Mouse (Mus musculus) intestine, embryonic 16.5 days (tissue): ENCODE results near the gene Ampd1. TPM values are rescaled to one million over a fixed set of nuclear protein-coding genes. Genes with fewer than 3 reads are reported as not detected.

Experiments
- ATAC-seq: fragments of 200-750 bp; cut with Nextera tagmentation; 2 replicates; pipeline ENCODE4 v1.8.0; 2017; ENCODE audit warnings: moderate TSS enrichment, moderate library complexity
- H3K27ac ChIP-seq: fragments of 300-500 bp; sonication (generic); 2 replicates; pipeline ENCODE4 v1.5.1; 2014; ENCODE audit warnings: mild to moderate bottlenecking, low read length
- H3K27me3 ChIP-seq: fragments of 300-500 bp; sonication (generic); replicated peaks from 2 replicates; pipeline ENCODE4 v1.6.1; 2014; ENCODE audit warnings: low read length, control low read depth, mixed read lengths; ENCODE audit not compliant: control insufficient read depth, insufficient read depth
- H3K36me3 ChIP-seq: fragments of 300-500 bp; sonication (generic); 2 replicates; pipeline ENCODE4 v1.6.1; 2014; ENCODE audit warnings: low read length, control low read depth; ENCODE audit not compliant: control insufficient read depth, insufficient read depth
- H3K4me1 ChIP-seq: fragments of 300-500 bp; sonication (generic); 2 replicates; pipeline ENCODE4 v1.6.1; 2014; ENCODE audit warnings: low read length, control low read depth, mixed read lengths; ENCODE audit not compliant: control insufficient read depth, insufficient read depth
- H3K4me2 ChIP-seq: fragments of 300-500 bp; sonication (generic); 2 replicates; pipeline ENCODE4 v1.6.1; 2014; ENCODE audit warnings: low read depth, low read length, control low read depth
- H3K4me3 ChIP-seq: fragments of 300-500 bp; sonication (generic); 2 replicates; pipeline ENCODE4 v1.5.1; 2014; ENCODE audit warnings: mild to moderate bottlenecking, low read length
- H3K9ac ChIP-seq: fragments of 300-500 bp; sonication (generic); 2 replicates; pipeline ENCODE4 v1.6.1; 2014; ENCODE audit warnings: low read depth, low read length
- H3K9me3 ChIP-seq: fragments of 300-500 bp; sonication (generic); 2 replicates; pipeline ENCODE4 v1.6.1; 2016; ENCODE audit warnings: low read length, control low read depth; ENCODE audit not compliant: control insufficient read depth
- WGBS: fragments of 180-500 bp; shearing (Covaris S2); extraction: QIAGEN DNeasy Blood & Tissue Kit; methylation state at CpG from one replicate; pipeline ENCODE4 v1.1.7; 2014; 5-methylcytosine and 5-hydroxymethylcytosine counted together
- polyA plus RNA-seq: library from polyadenylated mRNA; unstranded; fragments of >200 nt; fragmentation: Nextera tagmentation; extraction: Ambion mirVana; gene quantifications from 2 replicates; pipeline ENCODE4 v1.2.1, GENCODE M21; 2015

The Ampd1 gene
- 0.11 TPM in 1 of 2 replicates, not detected in the other for polyA plus RNA-seq

DNA sequence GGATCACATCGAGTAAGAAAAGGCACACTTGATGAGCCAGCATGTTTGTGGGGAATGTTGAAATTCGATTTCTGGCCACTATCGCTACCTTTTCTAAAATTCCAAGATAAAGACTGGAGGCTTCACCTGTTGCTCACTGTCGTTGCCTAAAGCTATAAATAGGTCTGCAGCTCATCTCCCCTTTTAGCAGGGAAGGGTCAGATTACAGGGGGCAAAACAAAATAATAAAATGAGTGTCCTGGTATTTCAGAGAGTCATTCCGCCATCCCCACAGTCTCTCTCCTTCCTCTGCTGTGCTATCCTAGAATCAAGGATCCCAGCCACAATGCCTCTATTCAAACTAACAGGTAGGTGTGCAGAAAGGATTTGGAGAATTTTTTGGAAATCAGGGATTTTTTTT lies at the start of gene Ampd1:
Gene Ampd1, plus strand, starts transcription at position 244 of the 400 bp plus-strand sequence.
- H3K4me2 ChIP-seq: no peak within 1 kb of the TSS
- ATAC-seq: no peak
- H3K9ac ChIP-seq: no peak within 1 kb of the TSS
- no peak within 1 kb of the TSS for H3K4me3 ChIP-seq
- no peaks in the 10 kb centered on the region; the same call in 1 of the 2 replicates for H3K36me3 ChIP-seq
- no peaks in the 10 kb centered on the region for H3K4me1 ChIP-seq
- no peak within 1 kb of the TSS for H3K27ac ChIP-seq
- 66% methylated on average over 5 of the region's 5 CpGs for whole genome bisulfite sequencing
- no peaks in the 10 kb centered on the region for H3K27me3 ChIP-seq
- H3K9me3 ChIP-seq: no peaks in the 10 kb centered on the region

DNA sequence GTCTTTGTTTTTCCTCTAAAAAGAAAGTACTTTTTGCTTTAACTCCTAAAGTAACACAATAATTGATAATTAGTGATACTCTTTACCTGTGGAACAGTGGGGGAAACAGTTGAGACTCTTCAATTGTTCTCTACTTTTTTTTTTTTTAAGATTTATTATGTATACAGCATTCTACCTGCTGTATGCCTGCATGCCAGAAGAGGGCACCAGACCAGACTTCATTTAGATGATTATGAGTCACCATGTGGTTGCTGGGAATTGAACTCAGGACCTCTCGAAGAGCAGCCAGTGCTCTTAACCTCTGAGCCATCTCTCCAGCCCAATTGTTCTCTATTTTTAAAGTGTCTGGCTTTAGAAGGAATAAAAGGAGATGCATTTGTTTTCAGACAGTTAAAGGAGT lies 47.6 kb upstream of the Ampd1 start:
- no peak overlapping the region for H3K4me3 ChIP-seq
- H3K9me3 ChIP-seq: no peaks in the 10 kb centered on the region
- H3K27me3 ChIP-seq: no peaks in the 10 kb centered on the region
- no peak overlapping the region for H3K27ac ChIP-seq
- H3K4me1 ChIP-seq: peaks cover 9% of the 10 kb centered on the region
- 88% methylated on average over 1 of the region's 1 CpGs for WGBS
- no peak overlapping the region for H3K9ac ChIP-seq
- no peak overlapping the region for H3K4me2 ChIP-seq
- 0 out of 2 replicates have a peak, but pooled peaks cover 5% of the 10 kb centered on the region for H3K36me3 ChIP-seq
- ATAC-seq: no peak

DNA sequence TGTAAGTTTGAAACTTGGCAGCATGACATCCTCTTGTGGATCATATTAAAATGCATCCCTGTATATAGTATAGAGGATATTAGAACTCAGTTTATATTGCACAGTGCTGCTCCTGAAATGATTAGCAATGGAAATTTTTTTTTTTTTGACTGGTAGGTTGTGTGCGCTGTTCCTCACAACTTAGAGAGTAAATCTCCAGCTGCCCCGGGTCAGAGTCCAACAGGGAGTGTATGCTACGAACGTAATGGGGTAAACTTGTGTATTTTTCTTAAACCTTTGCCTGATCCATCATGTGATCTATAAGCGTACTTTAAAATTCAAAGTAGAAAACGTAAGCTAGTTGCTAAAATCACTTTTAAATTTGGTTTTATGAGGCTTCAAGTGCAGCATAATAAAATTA lies 33.5 kb upstream of the Ampd1 start:
- ATAC-seq: peak; percentile 83
- WGBS: 69% methylated on average over 6 of the region's 6 CpGs

DNA sequence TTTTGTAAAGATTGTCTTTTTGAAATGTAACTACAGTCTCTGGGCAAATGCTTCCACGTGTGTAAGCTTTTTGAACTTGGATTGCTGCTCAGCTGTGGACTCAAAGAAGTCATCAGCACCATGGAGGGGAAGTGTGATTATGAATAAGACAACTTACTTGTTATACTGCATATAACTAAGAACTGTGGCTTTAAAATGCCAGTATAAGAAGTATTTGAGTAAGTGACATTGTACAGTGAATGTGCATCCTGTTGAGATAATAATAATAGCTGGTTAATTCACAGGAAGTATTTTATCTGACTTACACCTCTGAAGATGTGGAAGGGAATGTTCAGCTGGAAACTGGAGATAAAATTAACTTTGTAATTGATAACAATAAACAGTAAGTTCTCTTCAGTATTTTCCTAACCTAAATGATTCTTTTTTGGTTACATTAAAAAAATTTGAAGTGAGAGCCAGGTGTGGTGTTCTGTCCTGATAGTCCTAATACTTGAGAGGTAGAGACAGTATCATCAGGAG lies 32.9 kb upstream of the Ampd1 start:
- H3K36me3 ChIP-seq: peaks cover 9% of the 10 kb centered on the region; the same call in 1 of the 2 replicates

More for the DNA sequence above, 33.5 kb upstream of the Ampd1 start:
- Histone ChIP-seq H3K4me1 (0 out of 2 replicates have a peak, but pooled peaks cover 5% of the 10 kb centered on the region), H3K9ac (no peak overlapping the region), H3K4me2 (no peak overlapping the region), H3K27me3 (no peaks in the 10 kb centered on the region), H3K9me3 (no peaks in the 10 kb centered on the region), H3K27ac (no peak overlapping the region), H3K4me3 (no peak overlapping the region), H3K36me3 (peaks cover 6% of the 10 kb centered on the region; the same call in 1 of the 2 replicates)

DNA sequence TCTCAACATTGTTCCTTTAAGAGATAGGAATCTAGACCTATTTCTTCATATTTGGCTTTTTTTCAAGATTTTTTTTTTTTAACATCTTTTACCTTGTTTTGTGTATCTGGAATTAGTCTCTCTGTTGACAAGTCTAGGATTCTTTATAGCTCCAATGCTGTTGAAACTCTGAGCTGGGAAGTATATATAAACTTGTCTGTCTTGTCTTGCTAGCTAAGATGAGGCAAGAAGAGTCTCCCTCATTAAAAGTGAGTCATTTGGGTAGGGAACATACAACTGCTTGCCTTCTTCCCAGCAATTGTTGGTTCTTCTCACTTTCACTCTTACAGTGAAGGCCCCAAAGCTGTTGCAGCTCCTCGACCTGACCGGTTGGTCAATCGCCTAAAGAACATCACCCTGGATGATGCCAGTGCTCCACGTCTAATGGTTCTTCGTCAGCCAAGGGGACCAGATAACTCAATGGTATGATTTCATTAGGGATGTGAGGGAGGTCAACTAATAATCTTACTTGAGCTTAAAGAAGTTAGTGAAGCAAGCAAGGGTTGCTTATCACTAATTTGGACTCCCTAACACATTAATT lies 17.7 kb upstream of the Ampd1 start:
- Histone ChIP-seq H3K27ac (no peak overlapping the region), H3K4me2 (no peak overlapping the region), H3K36me3 (peaks cover 6% of the 10 kb centered on the region; the same call in 1 of the 2 replicates), H3K9ac (no peak overlapping the region), H3K9me3 (no peaks in the 10 kb centered on the region), H3K4me3 (no peak overlapping the region), H3K27me3 (no peaks in the 10 kb centered on the region), H3K4me1 (peaks cover 4% of the 10 kb centered on the region; the same call in 1 of the 2 replicates)
- WGBS: 83% methylated on average over 5 of the region's 5 CpGs
- no peak for ATAC-seq

More for the DNA sequence above, 32.9 kb upstream of the Ampd1 start:
- Histone ChIP-seq H3K27me3 (no peaks in the 10 kb centered on the region), H3K4me3 (no peak overlapping the region), H3K9ac (no peak overlapping the region), H3K27ac (no peak overlapping the region), H3K9me3 (no peaks in the 10 kb centered on the region), H3K4me2 (no peak overlapping the region), H3K4me1 (0 out of 2 replicates have a peak, but pooled peaks cover 5% of the 10 kb centered on the region)
- ATAC-seq: no peak
- WGBS: 68% methylated on average over 1 of the region's 1 CpGs

DNA sequence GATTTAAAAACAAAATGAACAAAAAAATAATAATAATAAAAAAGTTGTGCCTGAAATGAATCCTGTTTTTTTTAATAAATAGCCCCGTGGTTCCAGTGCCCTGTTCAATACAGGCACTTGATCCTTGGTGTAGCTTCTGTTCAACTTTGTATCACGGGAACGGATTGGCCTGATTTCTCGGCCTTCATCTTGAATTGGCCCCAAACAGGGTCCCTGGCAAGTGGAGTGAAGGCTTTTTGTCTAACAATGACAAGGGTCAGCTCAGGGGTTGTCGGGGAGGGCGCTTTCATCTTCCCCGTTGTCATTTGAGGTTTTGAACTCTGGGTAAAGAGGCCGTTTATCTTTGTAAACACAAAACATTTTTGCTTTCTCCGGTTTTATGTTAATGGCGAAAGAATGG lies 16.1 kb upstream of the Ampd1 start:
- peak overlapping the region; percentile 66; the same call in 1 of the 2 replicates for H3K27ac ChIP-seq
- H3K9me3 ChIP-seq: no peaks in the 10 kb centered on the region
- H3K9ac ChIP-seq: peak overlapping the region; percentile 58
- 3% methylated on average over 10 of the region's 10 CpGs for WGBS
- peak overlapping the region; percentile 63 for H3K4me2 ChIP-seq
- peaks cover 4% of the 10 kb centered on the region; the same call in 1 of the 2 replicates for H3K4me1 ChIP-seq
- no peaks in the 10 kb centered on the region for H3K27me3 ChIP-seq
- H3K4me3 ChIP-seq: peak overlapping the region; percentile 84
- H3K36me3 ChIP-seq: peaks cover 10% of the 10 kb centered on the region
- ATAC-seq: peak; percentile 59

DNA sequence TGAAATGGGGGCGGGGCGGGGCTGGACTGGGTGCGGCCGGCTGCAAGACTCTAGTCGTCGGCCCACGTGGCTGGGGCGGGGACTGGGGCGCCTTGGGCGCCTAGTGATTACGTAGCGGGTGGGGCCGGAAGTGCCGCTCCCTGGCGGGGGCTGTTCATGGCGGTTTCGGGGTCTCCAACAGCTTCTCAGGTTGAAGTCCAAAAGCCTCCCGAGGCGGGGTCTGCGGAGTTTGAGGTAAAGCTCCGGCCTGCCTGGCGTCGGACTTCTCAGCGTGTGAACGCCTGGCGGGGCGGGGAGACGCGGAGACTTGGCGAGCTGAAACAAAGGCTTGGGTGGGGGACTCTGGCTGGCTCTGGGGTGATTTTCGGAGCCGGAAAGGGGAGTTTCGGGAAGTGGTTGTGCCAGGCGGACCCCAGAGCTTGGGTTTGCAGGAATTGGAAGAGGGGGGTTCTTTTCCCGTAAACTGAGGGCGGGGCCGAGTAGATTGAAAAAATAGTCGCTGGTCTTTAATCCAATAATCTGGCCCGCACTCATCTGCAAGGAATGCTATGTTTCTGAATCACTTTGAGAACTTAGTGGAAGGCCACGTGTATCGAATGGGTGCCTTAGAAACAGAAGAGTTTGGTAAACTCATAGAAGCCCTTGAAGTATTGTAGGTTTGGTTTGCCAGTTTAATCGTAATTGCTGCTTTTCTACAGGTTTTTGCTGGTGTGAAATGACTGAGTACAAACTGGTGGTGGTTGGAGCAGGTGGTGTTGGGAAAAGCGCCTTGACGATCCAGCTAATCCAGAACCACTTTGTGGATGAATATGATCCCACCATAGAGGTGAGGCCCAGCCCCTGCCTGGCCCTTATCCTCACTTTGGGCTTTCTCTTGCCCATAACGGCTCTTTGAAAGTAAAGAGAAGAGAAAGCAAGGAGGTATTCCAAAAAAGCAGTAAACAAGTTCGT lies 15.3 kb upstream of the Ampd1 start, which contains the start of gene Nras:
Gene Nras, plus strand, starts transcription at position 79 of the 951 bp plus-strand sequence.
- 2% methylated on average over 46 of the region's 46 CpGs for WGBS
- Histone ChIP-seq H3K36me3 (peaks cover 14% of the 10 kb centered on the region), H3K27me3 (no peaks in the 10 kb centered on the region), H3K4me1 (peaks cover 4% of the 10 kb centered on the region; the same call in 1 of the 2 replicates), H3K27ac (peak within 1 kb of the TSS; percentile 96), H3K4me2 (peak within 1 kb of the TSS; percentile 72), H3K9me3 (no peaks in the 10 kb centered on the region), H3K9ac (peak within 1 kb of the TSS; percentile 92), H3K4me3 (peak within 1 kb of the TSS; percentile 84)
- ATAC-seq: peak; percentile 97

DNA sequence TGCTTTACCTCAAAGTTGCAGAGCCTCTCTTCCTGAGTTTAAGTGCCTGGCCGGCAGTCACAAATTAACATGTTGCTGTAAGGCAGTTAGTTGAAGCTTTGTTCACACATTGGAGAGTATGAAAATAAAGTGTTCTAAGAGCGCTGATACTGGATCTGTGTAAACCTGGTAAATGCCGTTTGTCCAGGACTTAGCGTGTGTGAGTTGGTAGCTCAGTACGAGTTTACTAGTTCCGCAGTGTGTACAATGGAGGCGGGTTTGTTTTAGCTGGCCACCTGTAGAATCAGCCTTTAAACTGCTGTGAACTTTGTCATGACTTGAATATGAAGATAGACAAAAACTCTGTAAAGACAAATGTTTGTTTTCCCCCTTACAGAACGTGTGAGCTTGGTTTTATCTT lies 6.9 kb upstream of the Ampd1 start:
- ATAC-seq: no peak
- Histone ChIP-seq H3K9me3 (no peaks in the 10 kb centered on the region), H3K9ac (no peak overlapping the region), H3K27ac (no peak overlapping the region), H3K27me3 (no peaks in the 10 kb centered on the region), H3K36me3 (peaks cover 28% of the 10 kb centered on the region), H3K4me2 (no peak overlapping the region), H3K4me3 (no peak overlapping the region), H3K4me1 (no peaks in the 10 kb centered on the region)
- WGBS: 83% methylated on average over 8 of the region's 8 CpGs

DNA sequence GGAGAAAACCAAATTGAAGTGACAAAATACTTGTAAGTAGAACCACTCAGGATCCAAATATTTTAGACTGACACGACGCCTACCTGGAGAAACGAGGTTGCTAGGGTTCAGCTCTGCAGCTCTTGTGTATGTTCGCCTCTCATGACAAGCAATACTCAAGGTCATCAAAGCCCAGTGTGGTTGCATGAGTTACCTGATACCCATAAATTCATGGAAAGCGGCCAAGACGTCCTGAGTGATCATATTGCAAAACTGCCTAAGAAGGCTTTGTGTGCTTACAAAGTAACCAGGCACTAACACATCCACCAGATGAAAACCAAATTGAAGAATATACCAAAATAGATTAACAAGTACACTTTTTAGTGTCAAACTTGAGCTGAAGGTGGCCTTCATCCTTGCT lies 4.8 kb upstream of the Ampd1 start:
- ATAC-seq: no peak
- peaks cover 18% of the 10 kb centered on the region for H3K36me3 ChIP-seq

More for the DNA sequence above, 4.8 kb upstream of the Ampd1 start:
- H3K9me3 ChIP-seq: no peaks in the 10 kb centered on the region
- no peak overlapping the region for H3K4me3 ChIP-seq
- H3K27me3 ChIP-seq: no peaks in the 10 kb centered on the region
- 86% methylated on average over 6 of the region's 6 CpGs for WGBS
- no peaks in the 10 kb centered on the region for H3K4me1 ChIP-seq
- no peak overlapping the region for H3K27ac ChIP-seq
- H3K4me2 ChIP-seq: no peak overlapping the region
- no peak overlapping the region for H3K9ac ChIP-seq
